Mouse (Mus musculus) forebrain, embryonic 14.5 days (tissue): ENCODE data around the gene U2af1l4. TPM values are rescaled to one million over a fixed set of nuclear protein-coding genes. Genes with fewer than 3 reads are reported as not detected.

ENCODE experiments used
- ATAC-seq: fragments of 200-750 bp; cut with Nextera tagmentation; 2 replicates; pipeline ENCODE4 v1.8.0; 2017; ENCODE audit warnings: mild to moderate bottlenecking, moderate library complexity
- DNase-seq: peaks from one replicate; pipeline ENCODE4 v3.0.0-alpha.2; 2015; ENCODE audit warnings: low spot score
- H3K27ac ChIP-seq: fragments of 300-500 bp; sonication (generic); 2 replicates; pipeline ENCODE4 v1.5.1; 2014; ENCODE audit warnings: low read depth, mild to moderate bottlenecking, control low read depth, low read length, moderate library complexity
- H3K27me3 ChIP-seq: fragments of 300-500 bp; sonication (generic); replicated peaks from 2 replicates; pipeline ENCODE4 v1.6.1; 2014; ENCODE audit warnings: low read length, control low read depth, mixed read lengths; ENCODE audit not compliant: control insufficient read depth, insufficient read depth
- H3K36me3 ChIP-seq: fragments of 300-500 bp; sonication (generic); 2 replicates; pipeline ENCODE4 v1.6.1; 2014; ENCODE audit warnings: low read length, control low read depth; ENCODE audit not compliant: control insufficient read depth, insufficient read depth
- H3K4me1 ChIP-seq: fragments of 300-500 bp; sonication (generic); 2 replicates; pipeline ENCODE4 v1.6.1; 2014; ENCODE audit warnings: antibody characterized with exemption, low read length, control low read depth; ENCODE audit not compliant: control insufficient read depth, insufficient read depth
- H3K4me2 ChIP-seq: fragments of 300-500 bp; sonication (generic); 2 replicates; pipeline ENCODE4 v1.6.1; 2014; ENCODE audit warnings: mild to moderate bottlenecking, control low read depth, low read length
- H3K4me3 ChIP-seq: fragments of 300-500 bp; sonication (generic); 2 replicates; pipeline ENCODE4 v1.5.1; 2014; ENCODE audit warnings: low read depth, low read length, control low read depth
- H3K9ac ChIP-seq: fragments of 300-500 bp; sonication (generic); 2 replicates; pipeline ENCODE4 v1.6.1; 2014; ENCODE audit warnings: mild to moderate bottlenecking, low read length, control low read depth, moderate library complexity
- H3K9me3 ChIP-seq: fragments of 300-500 bp; sonication (generic); replicated peaks from 2 replicates; pipeline ENCODE4 v1.6.1; 2016; ENCODE audit warnings: low read length, control low read depth, mixed read lengths; ENCODE audit not compliant: control insufficient read depth
- WGBS: fragments of 180-500 bp; shearing (Covaris S2); extraction: QIAGEN DNeasy Blood & Tissue Kit; methylation state at CpG from one replicate; pipeline ENCODE4 v1.1.7; 2014; 5-methylcytosine and 5-hydroxymethylcytosine counted together
- polyA plus RNA-seq: library from polyadenylated mRNA; unstranded; fragments of >200 nt; fragmentation: Nextera tagmentation; extraction: Ambion mirVana; gene quantifications from 2 replicates; pipeline ENCODE4 v1.2.1, GENCODE M21; 2014

Gene U2af1l4
- polyA plus RNA-seq, 1 experiment from 2014 or later: 135 TPM

- no peaks in the 10 kb centered on the region for H3K27me3 ChIP-seq
- peak within 1 kb of the TSS; percentile 95 for H3K4me2 ChIP-seq
- peak; percentile 98 for DNase-seq
- peak within 1 kb of the TSS; percentile 97 for H3K9ac ChIP-seq
- whole genome bisulfite sequencing: under 1% methylated on average over 52 of the region's 68 CpGs
- H3K4me1 ChIP-seq: peaks cover 7% of the 10 kb centered on the region
- peak; percentile 95 for ATAC-seq
- H3K9me3 ChIP-seq: no peaks in the 10 kb centered on the region
- peak within 1 kb of the TSS; percentile 92 for H3K27ac ChIP-seq
- H3K36me3 ChIP-seq: peaks cover 32% of the 10 kb centered on the region
- peak within 1 kb of the TSS; percentile 98 for H3K4me3 ChIP-seq
Measured at GRCm38 (mm10) chr7:30588676-30589434, 25.8 kb downstream of the U2af1l4 start, which contains the start of gene Kmt2b. Gene Kmt2b (minus strand): TSS chr7:30588726.

DNA sequence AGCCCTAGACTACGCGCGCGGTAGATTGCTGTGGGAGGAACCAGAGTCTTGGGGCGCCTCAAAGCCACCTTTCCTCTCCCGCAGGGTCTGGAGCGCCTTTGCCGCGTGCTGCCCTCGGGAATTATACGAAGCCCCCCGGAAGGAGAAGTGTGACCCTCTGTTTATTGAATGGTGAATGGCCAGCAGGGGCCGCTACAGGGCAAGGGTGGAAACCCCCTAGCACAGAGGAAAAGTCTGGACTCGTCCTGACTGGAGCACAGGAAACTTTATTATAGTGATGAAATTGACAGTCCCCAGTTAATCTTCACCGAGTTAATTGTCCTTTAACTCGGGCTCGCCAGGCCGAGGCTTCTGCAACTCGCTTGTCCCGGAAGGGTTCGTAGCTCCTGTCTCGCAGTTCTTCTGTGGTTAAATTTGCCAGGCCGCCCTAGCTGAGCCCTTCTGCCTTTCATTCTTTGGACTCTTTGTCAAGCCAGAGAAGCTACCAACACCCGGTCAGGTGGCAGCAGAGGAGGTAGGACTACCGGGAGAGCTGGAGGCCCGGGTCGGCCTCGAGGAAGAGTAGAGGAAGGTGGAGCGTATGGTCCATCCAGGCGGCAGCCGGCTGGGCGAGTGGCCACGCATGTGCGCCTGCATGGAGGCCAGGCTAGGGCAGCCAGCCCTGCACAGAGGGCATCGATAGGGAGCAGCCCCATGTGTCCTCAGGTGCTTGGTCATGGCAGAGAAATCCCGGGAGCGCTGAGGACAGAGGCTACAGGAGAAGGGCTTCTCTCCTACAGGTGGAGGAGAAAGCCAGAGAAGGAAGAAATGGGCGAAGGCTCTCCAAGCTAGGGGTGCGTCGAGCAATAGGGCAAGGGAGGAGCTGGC is 26.6 kb downstream of the U2af1l4 start:
- H3K36me3 ChIP-seq: peaks cover 24% of the 10 kb centered on the region
- no peaks in the 10 kb centered on the region for H3K27me3 ChIP-seq
- peaks cover 7% of the 10 kb centered on the region for H3K4me1 ChIP-seq
- H3K27ac ChIP-seq: peak overlapping the region; percentile 92
- peak; percentile 92 for DNase-seq
- ATAC-seq: peak; percentile 71
- WGBS: 32% methylated on average over 39 of the region's 40 CpGs
- H3K4me2 ChIP-seq: peak overlapping the region; percentile 95
- H3K4me3 ChIP-seq: peak overlapping the region; percentile 98
- no peaks in the 10 kb centered on the region for H3K9me3 ChIP-seq
- peak overlapping the region; percentile 97 for H3K9ac ChIP-seq

- Histone ChIP-seq H3K4me2 (no peak overlapping the region), H3K4me1 (peaks cover 7% of the 10 kb centered on the region), H3K4me3 (no peak overlapping the region), H3K27ac (no peak overlapping the region), H3K9me3 (no peaks in the 10 kb centered on the region), H3K27me3 (no peaks in the 10 kb centered on the region), H3K36me3 (peaks cover 10% of the 10 kb centered on the region), H3K9ac (peak overlapping the region; percentile 29; the same call in 1 of the 2 replicates)
- no peak for ATAC-seq
- 89% methylated on average over 9 of the region's 9 CpGs for WGBS
- no peak for DNase-seq
Measured at GRCm38 (mm10) chr7:30590927-30591604, 28.0 kb downstream of the U2af1l4 start.

- no peak for ATAC-seq
- DNase-seq: no peak
- no peak overlapping the region for H3K27ac ChIP-seq
- peaks cover 5% of the 10 kb centered on the region for H3K36me3 ChIP-seq
- H3K9ac ChIP-seq: peak overlapping the region; percentile 29; the same call in 1 of the 2 replicates
- no peak overlapping the region for H3K4me3 ChIP-seq
- no peak overlapping the region for H3K4me2 ChIP-seq
- H3K27me3 ChIP-seq: no peaks in the 10 kb centered on the region
- H3K9me3 ChIP-seq: no peaks in the 10 kb centered on the region
- H3K4me1 ChIP-seq: peaks cover 7% of the 10 kb centered on the region
- 14% methylated on average over 4 of the region's 4 CpGs for WGBS
Measured at GRCm38 (mm10) chr7:30591605-30591951, 28.5 kb downstream of the U2af1l4 start.

GRCm38 (mm10) chr7:30592772-30593423 is 29.8 kb downstream of the U2af1l4 start:
- Histone ChIP-seq H3K27ac (no peak overlapping the region), H3K4me3 (no peak overlapping the region), H3K9ac (no peak overlapping the region), H3K27me3 (no peaks in the 10 kb centered on the region), H3K4me2 (no peak overlapping the region), H3K9me3 (no peaks in the 10 kb centered on the region), H3K36me3 (no peaks in the 10 kb centered on the region), H3K4me1 (no peaks in the 10 kb centered on the region)
- WGBS: 58% methylated on average over 5 of the region's 5 CpGs
- ATAC-seq: no peak
- DNase-seq: no peak

DNA sequence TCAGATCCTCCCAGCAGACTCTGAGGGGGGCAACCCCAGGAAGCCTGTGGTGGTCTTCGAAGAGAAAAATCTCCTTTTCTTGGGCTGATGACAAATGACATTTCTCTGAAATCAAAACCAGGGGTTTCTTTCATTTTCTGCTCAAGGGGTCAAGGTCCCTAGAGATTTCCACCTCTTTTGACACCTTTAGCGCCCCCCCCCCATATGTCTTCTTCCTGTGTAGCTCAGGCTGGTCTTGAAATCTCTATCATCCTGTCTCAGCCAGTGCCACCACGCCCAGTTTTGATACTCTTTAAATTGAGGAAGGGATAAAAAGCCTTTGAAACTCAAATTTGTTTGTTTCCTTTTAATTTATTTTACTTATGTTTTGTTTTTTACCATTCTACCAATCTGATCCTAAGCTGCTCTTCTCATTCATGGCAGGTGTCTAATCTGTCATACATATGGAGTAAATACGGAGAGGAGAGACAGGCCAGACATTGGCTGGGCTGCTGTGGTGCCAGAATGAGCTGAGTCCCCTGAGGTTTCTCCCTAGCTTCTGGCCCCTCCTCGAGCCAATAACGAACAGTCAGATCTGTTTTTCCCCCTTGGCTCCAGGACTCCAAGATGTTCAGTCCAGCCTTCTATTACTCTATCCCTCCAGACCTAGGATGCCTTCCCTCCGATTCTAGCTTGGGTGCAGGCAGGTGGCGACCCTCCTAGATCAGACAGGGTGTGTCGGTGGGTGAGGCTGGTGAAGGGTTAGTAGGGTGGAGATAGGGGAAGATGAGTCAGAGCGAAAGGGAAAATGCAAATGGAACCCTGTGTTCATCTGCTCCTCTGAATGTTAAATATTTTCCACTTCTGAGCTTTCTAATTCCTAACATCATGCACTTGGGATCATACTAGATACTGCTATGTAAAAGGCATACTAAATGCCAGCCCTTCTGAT is 30.7 kb downstream of the U2af1l4 start:
- Histone ChIP-seq H3K4me3 (no peak overlapping the region), H3K27me3 (no peaks in the 10 kb centered on the region), H3K36me3 (no peaks in the 10 kb centered on the region), H3K4me2 (no peak overlapping the region), H3K4me1 (no peaks in the 10 kb centered on the region), H3K9ac (no peak overlapping the region), H3K27ac (no peak overlapping the region), H3K9me3 (no peaks in the 10 kb centered on the region)
- DNase-seq: no peak
- WGBS: 75% methylated on average over 10 of the region's 10 CpGs
- ATAC-seq: no peak

GRCm38 (mm10) chr7:30594510-30595024 is 31.5 kb downstream of the U2af1l4 start:
- ATAC-seq (no peak), DNase-seq (no peak)
- H3K27ac ChIP-seq: no peak overlapping the region
- H3K27me3 ChIP-seq: no peaks in the 10 kb centered on the region
- no peak overlapping the region for H3K9ac ChIP-seq
- 67% methylated on average over 4 of the region's 4 CpGs for WGBS
- H3K4me3 ChIP-seq: no peak overlapping the region
- no peaks in the 10 kb centered on the region for H3K36me3 ChIP-seq
- H3K4me2 ChIP-seq: no peak overlapping the region
- H3K9me3 ChIP-seq: no peaks in the 10 kb centered on the region
- no peaks in the 10 kb centered on the region for H3K4me1 ChIP-seq
